Mouse (Mus musculus) colon, adult 2 months (tissue): ENCODE results near the gene Myoz1. TPM values are rescaled to one million over a fixed set of nuclear protein-coding genes. Genes with fewer than 3 reads are reported as not detected.

Source experiments
- polyA plus RNA-seq: library from polyadenylated mRNA; depleted of rRNA; stranded (reverse); fragments of >200 nt; gene quantifications from 2 replicates; pipeline ENCODE4 v1.2.3, GENCODE M21; 2012; rRNA removed

The Myoz1 gene
- polyA plus RNA-seq: not detected in 2 replicates

GRCm38 (mm10) chr14:20656361-20656760 is at the start of gene Myoz1:
TSS of gene Myoz1 (minus strand) at chr14:20656540.

GRCm38 (mm10) chr14:20702741-20703381 is 46.5 kb upstream of the Myoz1 start, which contains the start of gene Chchd1:
TSS of gene Chchd1 (plus strand) at chr14:20703006.

GRCm38 (mm10) chr14:20694884-20695760 is 38.8 kb upstream of the Myoz1 start, which contains the start of gene Fut11:
TSS of gene Fut11 (plus strand) at chr14:20694968.

GRCm38 (mm10) chr14:20674064-20674833 is 17.9 kb upstream of the Myoz1 start, which contains the start of gene Sec24c:
TSS of gene Sec24c (plus strand) at chr14:20674308.

GRCm38 (mm10) chr14:20668154-20668810 is 11.9 kb upstream of the Myoz1 start, which contains the start of gene Synpo2l:
TSS of gene Synpo2l (minus strand) at chr14:20668354.

GRCm38 (mm10) chr14:20640644-20641437 is 15.5 kb downstream of the Myoz1 start, which contains the start of gene Usp54:
TSS of gene Usp54 (minus strand) at chr14:20641063.

Other genes with a start within 250 kb of the Myoz1 start
- gene Cfap70, start 204.3 kb downstream of the Myoz1 start, polyA plus RNA-seq: not detected in 2 replicates
- gene Anxa7, start 176.4 kb downstream of the Myoz1 start, polyA plus RNA-seq: 85.3 and 124 TPM in 2 replicates
- 0.21 and 0.22 TPM in 2 replicates for gene Mss51, start 159.6 kb downstream of the Myoz1 start, polyA plus RNA-seq
- 4.3 and 4.9 TPM in 2 replicates for gene Ppp3cb, start 110.0 kb downstream of the Myoz1 start, polyA plus RNA-seq
- gene Usp54, start 15.5 kb downstream of the Myoz1 start, polyA plus RNA-seq: 3.3 and 4.1 TPM in 2 replicates
- gene Synpo2l, start 11.8 kb upstream of the Myoz1 start, polyA plus RNA-seq: 0.05 and 0.07 TPM in 2 replicates
- 199 and 228 TPM in 2 replicates for gene Sec24c, start 17.8 kb upstream of the Myoz1 start, polyA plus RNA-seq
- 14.9 and 23.9 TPM in 2 replicates for gene Fut11, start 38.4 kb upstream of the Myoz1 start, polyA plus RNA-seq
- gene Chchd1, start 46.5 kb upstream of the Myoz1 start, polyA plus RNA-seq: 17.5 and 26.2 TPM in 2 replicates
- 165 and 207 TPM in 2 replicates for gene Zswim8, start 51.0 kb upstream of the Myoz1 start, polyA plus RNA-seq
- gene Ndst2, start 78.0 kb upstream of the Myoz1 start, polyA plus RNA-seq: 29.5 and 30.0 TPM in 2 replicates
- gene Camk2g, start 137.5 kb upstream of the Myoz1 start, polyA plus RNA-seq: 21.7 and 24.9 TPM in 2 replicates
- 6.3 and 7.1 TPM in 2 replicates for gene Plau, start 180.1 kb upstream of the Myoz1 start, polyA plus RNA-seq